Mouse (Mus musculus) intestine, embryonic 14.5 days (tissue): Measurements from ENCODE around the gene Sox12. TPM values are rescaled to one million over a fixed set of nuclear protein-coding genes. Genes with fewer than 3 reads are reported as not detected.
A peak's percentile ranks its signal among the peaks of the same experiment; 100 is the strongest.
"Not testable (repeated sequence)": the region's sequence is repeated elsewhere in the genome, so short reads cannot be mapped to it uniquely, and the experiment has no call there.

ENCODE experiments used
- ATAC-seq: fragments of 200-750 bp; cut with Nextera tagmentation; replicated peaks from 2 replicates; pipeline ENCODE4 v1.8.0; 2017; ENCODE audit warnings: low read depth, moderate number of reproducible peaks, moderate TSS enrichment, moderate library complexity; ENCODE audit not compliant: low FRiP score, low TSS enrichment
- DNase-seq: peaks from one replicate; pipeline ENCODE4 v3.0.0-alpha.2; 2018; ENCODE audit warnings: low spot score
- H3K27ac ChIP-seq: fragments of 300-500 bp; sonication (generic); 2 replicates; pipeline ENCODE4 v1.5.1; 2014; ENCODE audit warnings: low read depth, mild to moderate bottlenecking, control low read depth
- H3K27me3 ChIP-seq: fragments of 300-500 bp; sonication (generic); replicated peaks from 2 replicates; pipeline ENCODE4 v1.6.1; 2014; ENCODE audit warnings: low read length, control low read depth; ENCODE audit not compliant: control insufficient read depth, insufficient read depth
- H3K36me3 ChIP-seq: fragments of 300-500 bp; sonication (generic); 2 replicates; pipeline ENCODE4 v1.6.1; 2014; ENCODE audit warnings: low read length, control low read depth; ENCODE audit not compliant: control insufficient read depth, insufficient read depth
- H3K4me1 ChIP-seq: fragments of 300-500 bp; sonication (generic); replicated peaks from 2 replicates; pipeline ENCODE4 v1.6.1; 2014; ENCODE audit warnings: low read length, control low read depth, mixed read lengths; ENCODE audit not compliant: control insufficient read depth, insufficient read depth
- H3K4me2 ChIP-seq: fragments of 300-500 bp; sonication (generic); 2 replicates; pipeline ENCODE4 v1.6.1; 2014; ENCODE audit warnings: low read length
- H3K4me3 ChIP-seq: fragments of 300-500 bp; sonication (generic); 2 replicates; pipeline ENCODE4 v1.5.1; 2014; ENCODE audit warnings: low read depth, low read length, control low read depth, mixed read lengths
- H3K9ac ChIP-seq: fragments of 300-500 bp; sonication (generic); 2 replicates; pipeline ENCODE4 v1.6.1; 2014; ENCODE audit warnings: mild to moderate bottlenecking, low read length
- H3K9me3 ChIP-seq: fragments of 300-500 bp; sonication (generic); 2 replicates; pipeline ENCODE4 v1.6.1; 2016; ENCODE audit warnings: low read length, control low read depth; ENCODE audit not compliant: control insufficient read depth
- WGBS: fragments of 180-500 bp; shearing (Covaris S2); extraction: QIAGEN DNeasy Blood & Tissue Kit; methylation state at CpG from one replicate; pipeline ENCODE4 v1.1.7; 2014; 5-methylcytosine and 5-hydroxymethylcytosine counted together
- polyA plus RNA-seq: library from polyadenylated mRNA; unstranded; fragments of >200 nt; fragmentation: Nextera tagmentation; extraction: Ambion mirVana; gene quantifications from 2 replicates; pipeline ENCODE4 v1.2.1, GENCODE M21; 2014

The Sox12 gene
- polyA plus RNA-seq, 1 experiment from 2014 or later = 13.2 TPM

DNA sequence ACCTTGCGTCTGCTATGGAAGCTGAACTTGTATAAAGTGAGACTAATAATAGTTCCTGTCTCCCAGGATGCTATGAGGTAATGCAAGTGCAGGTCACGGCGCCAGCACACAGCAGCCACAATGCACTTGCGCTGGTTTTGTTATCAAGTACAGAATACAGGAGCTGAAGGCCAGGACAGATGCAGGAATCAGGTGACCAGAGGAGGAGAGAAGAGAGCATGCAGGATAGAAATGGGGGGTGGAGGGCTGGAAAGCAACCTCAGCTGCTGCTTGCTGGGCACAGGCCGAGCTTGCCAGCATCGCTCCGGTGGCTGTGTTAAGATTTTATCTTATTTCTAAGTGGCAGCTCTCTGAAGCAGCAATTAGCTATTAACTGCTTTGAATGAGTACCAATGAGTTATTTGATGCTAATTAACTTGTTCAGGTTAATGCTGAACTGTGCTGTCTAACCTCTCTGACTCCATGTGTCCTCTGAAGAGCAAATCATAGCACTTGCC lies 38.6 kb upstream of the Sox12 start:
- WGBS = 78% methylated on average over 7 of the region's 7 CpGs
- ATAC-seq (no peak), DNase-seq (no peak)
- Histone ChIP-seq H3K4me1 (peaks cover 5% of the 10 kb centered on the region), H3K9ac (no peak overlapping the region), H3K27ac (no peak overlapping the region), H3K4me3 (no peak overlapping the region), H3K9me3 (no peaks in the 10 kb centered on the region), H3K36me3 (no peaks in the 10 kb centered on the region), H3K4me2 (no peak overlapping the region), H3K27me3 (no peaks in the 10 kb centered on the region)

DNA sequence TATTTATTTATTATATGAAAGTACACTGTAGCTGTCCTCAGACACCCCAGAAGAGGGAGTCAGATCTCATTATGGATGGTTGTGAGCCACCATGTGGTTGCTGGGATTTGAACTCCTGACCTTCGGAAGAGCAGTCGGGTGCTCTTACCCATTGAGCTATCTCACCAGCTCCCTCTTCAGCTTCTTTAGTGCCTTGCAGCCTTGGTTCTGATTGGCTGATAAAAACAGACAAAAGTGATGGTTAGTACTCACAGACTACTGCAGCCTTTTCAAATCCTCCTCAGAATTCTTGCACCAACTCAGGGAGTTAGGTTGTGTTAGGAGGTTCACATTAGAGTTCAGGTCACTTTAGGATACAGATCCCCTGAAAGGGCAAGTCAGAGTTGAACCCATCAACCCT lies 30.6 kb upstream of the Sox12 start:
- not testable (repeated sequence) for H3K27ac ChIP-seq, H3K36me3 ChIP-seq, H3K9ac ChIP-seq, ATAC-seq, H3K27me3 ChIP-seq, H3K4me3 ChIP-seq, H3K4me1 ChIP-seq, H3K9me3 ChIP-seq, H3K4me2 ChIP-seq, DNase-seq
- 79% methylated on average over 2 of the region's 2 CpGs for WGBS

GRCm38 (mm10) chr2:152427493-152427892 lies 29.6 kb upstream of the Sox12 start:
- Histone ChIP-seq H3K4me1 (peaks cover 5% of the 10 kb centered on the region; the same call in 1 of the 2 replicates), H3K27me3 (no peaks in the 10 kb centered on the region), H3K4me2 (peak overlapping the region; percentile 35), H3K9ac (no peak overlapping the region), H3K9me3 (no peaks in the 10 kb centered on the region), H3K4me3 (no peak overlapping the region), H3K36me3 (no peaks in the 10 kb centered on the region), H3K27ac (no peak overlapping the region)
- DNase-seq (no peak), ATAC-seq (no peak)
- WGBS = 5% methylated on average over 12 of the region's 12 CpGs

- 92% methylated on average over 3 of the region's 3 CpGs for WGBS
- peaks cover 21% of the 10 kb centered on the region; the same call in 1 of the 2 replicates for H3K4me1 ChIP-seq
- ATAC-seq = no peak
- no peaks in the 10 kb centered on the region for H3K36me3 ChIP-seq
- H3K27ac ChIP-seq = peak overlapping the region; percentile 98
- peak overlapping the region; percentile 92 for H3K4me2 ChIP-seq
- no peak for DNase-seq
- H3K4me3 ChIP-seq = peak overlapping the region; percentile 96; the same call in 1 of the 2 replicates
- peaks cover 8% of the 10 kb centered on the region; the same call in 1 of the 2 replicates for H3K9me3 ChIP-seq
- peak overlapping the region; percentile 99; the same call in 1 of the 2 replicates for H3K9ac ChIP-seq
- H3K27me3 ChIP-seq = no peaks in the 10 kb centered on the region
Measured at GRCm38 (mm10) chr2:152415786-152416185, 17.9 kb upstream of the Sox12 start.

- peak; percentile 4; the same call in 1 of the 2 replicates for ATAC-seq
- H3K4me1 ChIP-seq = peaks cover 26% of the 10 kb centered on the region
- peak within 1 kb of the TSS; percentile 96 for H3K4me3 ChIP-seq
- H3K9ac ChIP-seq = peak within 1 kb of the TSS; percentile 99
- H3K9me3 ChIP-seq = peaks cover 8% of the 10 kb centered on the region; the same call in 1 of the 2 replicates
- peak within 1 kb of the TSS; percentile 92 for H3K4me2 ChIP-seq
- 22% methylated on average over 4 of the region's 4 CpGs for WGBS
- no peaks in the 10 kb centered on the region for H3K36me3 ChIP-seq
- H3K27me3 ChIP-seq = no peaks in the 10 kb centered on the region
- DNase-seq = peak; percentile 62
- peak within 1 kb of the TSS; percentile 98 for H3K27ac ChIP-seq
Measured at GRCm38 (mm10) chr2:152415287-152415686, 17.4 kb upstream of the Sox12 start, which contains the start of gene 6820408C15Rik. Gene 6820408C15Rik (plus strand): TSS chr2:152415587.

- Histone ChIP-seq H3K27me3 (no peaks in the 10 kb centered on the region), H3K4me2 (peak within 1 kb of the TSS; percentile 92), H3K9ac (peak within 1 kb of the TSS; percentile 99), H3K4me1 (peaks cover 32% of the 10 kb centered on the region), H3K36me3 (no peaks in the 10 kb centered on the region), H3K9me3 (peaks cover 8% of the 10 kb centered on the region; the same call in 1 of the 2 replicates), H3K27ac (peak within 1 kb of the TSS; percentile 98), H3K4me3 (peak within 1 kb of the TSS; percentile 96)
- peak; percentile 85 for ATAC-seq
- DNase-seq = peak; percentile 93
- WGBS = under 1% methylated on average over 65 of the region's 65 CpGs
Measured at GRCm38 (mm10) chr2:152414591-152415165, 16.8 kb upstream of the Sox12 start, which contains the start of gene Zcchc3. Gene Zcchc3 (minus strand): TSS chr2:152415027.

DNA sequence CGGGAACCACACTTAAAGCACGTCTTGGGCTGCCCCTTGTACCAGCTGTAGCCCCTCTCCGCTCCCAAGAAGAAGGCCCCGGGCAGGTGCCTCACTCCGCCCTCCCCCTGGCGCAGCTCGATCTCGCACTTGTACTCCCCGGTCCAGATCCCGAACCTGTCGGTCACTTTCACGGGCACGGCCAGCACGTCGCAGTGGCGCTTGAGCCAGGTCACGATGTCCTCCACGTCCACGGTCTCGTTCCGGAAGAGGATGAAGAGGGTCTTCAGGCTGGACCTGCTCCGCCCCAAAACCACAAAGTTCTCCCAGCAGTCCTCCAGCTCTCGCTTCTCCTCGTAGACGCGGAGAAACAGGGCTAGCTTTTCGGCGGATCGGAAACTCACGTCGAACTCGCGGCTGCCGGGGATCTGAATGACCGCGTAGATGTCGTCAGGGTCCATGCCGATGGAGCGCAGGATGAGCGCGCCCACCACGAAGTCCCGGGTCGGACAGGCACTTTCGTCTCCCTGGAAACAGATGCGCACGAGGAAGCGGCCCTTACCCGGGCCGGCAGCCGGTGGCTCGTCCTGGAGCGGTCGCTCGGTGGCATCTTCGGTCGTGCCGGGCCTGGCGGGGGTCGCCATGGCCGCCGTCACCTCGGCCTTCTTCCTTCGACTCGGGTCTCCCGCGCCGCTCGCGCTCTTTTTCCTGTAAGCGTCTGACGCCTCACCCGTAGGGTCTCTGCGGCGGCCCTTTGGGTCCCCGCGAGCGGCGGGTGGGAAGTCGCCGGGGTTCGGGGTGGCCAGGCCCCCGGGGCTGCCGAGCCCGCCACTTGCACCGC lies 16.1 kb upstream of the Sox12 start:
- peak overlapping the region; percentile 92 for H3K4me2 ChIP-seq
- no peaks in the 10 kb centered on the region for H3K27me3 ChIP-seq
- no peaks in the 10 kb centered on the region for H3K36me3 ChIP-seq
- H3K4me3 ChIP-seq = peak overlapping the region; percentile 96
- peaks cover 37% of the 10 kb centered on the region for H3K4me1 ChIP-seq
- H3K9ac ChIP-seq = peak overlapping the region; percentile 99
- H3K9me3 ChIP-seq = peaks cover 8% of the 10 kb centered on the region; the same call in 1 of the 2 replicates
- under 1% methylated on average over 78 of the region's 86 CpGs for WGBS
- ATAC-seq (peak; percentile 23), DNase-seq (peak; percentile 85)
- H3K27ac ChIP-seq = peak overlapping the region; percentile 98

GRCm38 (mm10) chr2:152413158-152413764 lies 15.4 kb upstream of the Sox12 start:
- Histone ChIP-seq H3K27ac (peak overlapping the region; percentile 98), H3K27me3 (no peaks in the 10 kb centered on the region), H3K9ac (peak overlapping the region; percentile 99), H3K4me3 (peak overlapping the region; percentile 96), H3K9me3 (peaks cover 8% of the 10 kb centered on the region; the same call in 1 of the 2 replicates), H3K36me3 (no peaks in the 10 kb centered on the region), H3K4me2 (peak overlapping the region; percentile 92), H3K4me1 (peaks cover 37% of the 10 kb centered on the region)
- 2% methylated on average over 21 of the region's 21 CpGs for WGBS
- ATAC-seq (no peak), DNase-seq (no peak)
